Mouse (Mus musculus) heart, embryonic 16.5 days (tissue): ENCODE results near the gene Angptl2. TPM values are rescaled to one million over a fixed set of nuclear protein-coding genes. Genes with fewer than 3 reads are reported as not detected.
A peak's percentile ranks its signal among the peaks of the same experiment; 100 is the strongest.

ENCODE experiments used
- ATAC-seq: fragments of 200-750 bp; cut with Nextera tagmentation; replicated peaks from 2 replicates; pipeline ENCODE4 v1.8.0; 2017; ENCODE audit warnings: moderate number of reproducible peaks; ENCODE audit not compliant: insufficient read depth, low FRiP score; ENCODE audit errors: extremely low read depth
- H3K27ac ChIP-seq: fragments of 300-500 bp; sonication (generic); 2 replicates; pipeline ENCODE4 v1.5.1; 2014; ENCODE audit warnings: mild to moderate bottlenecking, low read length, control low read depth, moderate library complexity
- H3K27me3 ChIP-seq: fragments of 300-500 bp; sonication (generic); 2 replicates; pipeline ENCODE4 v1.6.1; 2014; ENCODE audit warnings: low read length, mixed read lengths; ENCODE audit not compliant: control insufficient read depth, insufficient read depth
- H3K36me3 ChIP-seq: fragments of 300-500 bp; sonication (generic); 2 replicates; pipeline ENCODE4 v1.6.1; 2014; ENCODE audit not compliant: control insufficient read depth, insufficient read depth
- H3K4me1 ChIP-seq: fragments of 300-500 bp; sonication (generic); 2 replicates; pipeline ENCODE4 v1.6.1; 2014; ENCODE audit warnings: low read length, mixed read lengths; ENCODE audit not compliant: control insufficient read depth, insufficient read depth
- H3K4me2 ChIP-seq: fragments of 300-500 bp; sonication (generic); 2 replicates; pipeline ENCODE4 v1.6.1; 2014; ENCODE audit warnings: low read depth, mild to moderate bottlenecking, control low read depth, low read length
- H3K4me3 ChIP-seq: fragments of 300-500 bp; sonication (generic); 2 replicates; pipeline ENCODE4 v1.5.1; 2014; ENCODE audit warnings: mild to moderate bottlenecking, control low read depth, low read length
- H3K9ac ChIP-seq: fragments of 300-500 bp; sonication (generic); 2 replicates; pipeline ENCODE4 v1.6.1; 2014; ENCODE audit warnings: low read length, control low read depth
- H3K9me3 ChIP-seq: fragments of 300-500 bp; sonication (generic); replicated peaks from 2 replicates; pipeline ENCODE4 v1.6.1; 2016; ENCODE audit warnings: low read length; ENCODE audit not compliant: control insufficient read depth
- WGBS: fragments of 180-500 bp; shearing (Covaris S2); extraction: QIAGEN DNeasy Blood & Tissue Kit; methylation state at CpG from one replicate; pipeline ENCODE4 v1.1.7; 2014; 5-methylcytosine and 5-hydroxymethylcytosine counted together
- polyA plus RNA-seq: library from polyadenylated mRNA; unstranded; fragments of >200 nt; fragmentation: Nextera tagmentation; extraction: Ambion mirVana; gene quantifications from 2 replicates; pipeline ENCODE4 v1.2.1, GENCODE M21; 2015

Gene Angptl2
- polyA plus RNA-seq, 1 experiment from 2014 or later: 76.4 TPM

- Histone ChIP-seq H3K4me3 (no peak overlapping the region), H3K4me2 (no peak overlapping the region), H3K9me3 (no peaks in the 10 kb centered on the region), H3K27me3 (no peaks in the 10 kb centered on the region), H3K27ac (no peak overlapping the region), H3K9ac (no peak overlapping the region), H3K4me1 (peaks cover 6% of the 10 kb centered on the region; the same call in 1 of the 2 replicates), H3K36me3 (no peaks in the 10 kb centered on the region)
- no peak for ATAC-seq
- WGBS: 82% methylated on average over 2 of the region's 2 CpGs
Observed at GRCm38 (mm10) chr2:33280525-33280924, 64.7 kb downstream of the Angptl2 start.

- Histone ChIP-seq H3K4me1 (peaks cover 6% of the 10 kb centered on the region; the same call in 1 of the 2 replicates), H3K27ac (no peak overlapping the region), H3K4me2 (no peak overlapping the region), H3K9me3 (no peaks in the 10 kb centered on the region), H3K9ac (no peak overlapping the region), H3K4me3 (no peak overlapping the region), H3K36me3 (no peaks in the 10 kb centered on the region), H3K27me3 (no peaks in the 10 kb centered on the region)
- ATAC-seq: no peak
- 84% methylated on average over 5 of the region's 5 CpGs for WGBS
Observed at GRCm38 (mm10) chr2:33281807-33282206, 65.9 kb downstream of the Angptl2 start.

- peak; percentile 49; the same call in 1 of the 2 replicates for ATAC-seq
- no peaks in the 10 kb centered on the region for H3K36me3 ChIP-seq
- H3K4me3 ChIP-seq: no peak overlapping the region
- H3K4me1 ChIP-seq: peaks cover 6% of the 10 kb centered on the region; the same call in 1 of the 2 replicates
- WGBS: 40% methylated on average over 4 of the region's 4 CpGs
- H3K9ac ChIP-seq: no peak overlapping the region
- peaks cover 5% of the 10 kb centered on the region; the same call in 1 of the 2 replicates for H3K9me3 ChIP-seq
- no peak overlapping the region for H3K4me2 ChIP-seq
- no peaks in the 10 kb centered on the region for H3K27me3 ChIP-seq
- H3K27ac ChIP-seq: peak overlapping the region; percentile 11
Observed at GRCm38 (mm10) chr2:33282877-33283276, 67.0 kb downstream of the Angptl2 start.

- Histone ChIP-seq H3K27me3 (no peaks in the 10 kb centered on the region), H3K4me2 (no peak overlapping the region), H3K9me3 (peaks cover 7% of the 10 kb centered on the region; the same call in 1 of the 2 replicates), H3K27ac (no peak overlapping the region), H3K9ac (no peak overlapping the region), H3K4me1 (peaks cover 6% of the 10 kb centered on the region; the same call in 1 of the 2 replicates), H3K4me3 (no peak overlapping the region), H3K36me3 (no peaks in the 10 kb centered on the region)
- ATAC-seq: no peak
- WGBS: 76% methylated on average over 2 of the region's 2 CpGs
Observed at GRCm38 (mm10) chr2:33283674-33284073, 67.8 kb downstream of the Angptl2 start.

GRCm38 (mm10) chr2:33288837-33289236, 73.0 kb downstream of the Angptl2 start:
- Histone ChIP-seq H3K27ac (no peak overlapping the region), H3K9me3 (peaks cover 7% of the 10 kb centered on the region; the same call in 1 of the 2 replicates), H3K27me3 (no peaks in the 10 kb centered on the region), H3K4me3 (no peak overlapping the region), H3K4me2 (no peak overlapping the region), H3K36me3 (no peaks in the 10 kb centered on the region), H3K4me1 (peaks cover 9% of the 10 kb centered on the region), H3K9ac (no peak overlapping the region)
- ATAC-seq: no peak
- 88% methylated on average over 5 of the region's 5 CpGs for WGBS

- H3K9ac ChIP-seq: no peak overlapping the region
- peaks cover 9% of the 10 kb centered on the region for H3K4me1 ChIP-seq
- H3K36me3 ChIP-seq: no peaks in the 10 kb centered on the region
- peaks cover 7% of the 10 kb centered on the region; the same call in 1 of the 2 replicates for H3K9me3 ChIP-seq
- no peak for ATAC-seq
- no peak overlapping the region for H3K4me3 ChIP-seq
- 70% methylated on average over 8 of the region's 8 CpGs for WGBS
- no peak overlapping the region for H3K4me2 ChIP-seq
- H3K27me3 ChIP-seq: no peaks in the 10 kb centered on the region
- H3K27ac ChIP-seq: no peak overlapping the region
Observed at GRCm38 (mm10) chr2:33290491-33290890, 74.6 kb downstream of the Angptl2 start.

GRCm38 (mm10) chr2:33292057-33292456, 76.2 kb downstream of the Angptl2 start:
- no peak overlapping the region for H3K27ac ChIP-seq
- H3K9ac ChIP-seq: no peak overlapping the region
- 72% methylated on average over 2 of the region's 2 CpGs for WGBS
- no peaks in the 10 kb centered on the region for H3K27me3 ChIP-seq
- no peak overlapping the region for H3K4me2 ChIP-seq
- ATAC-seq: no peak
- H3K36me3 ChIP-seq: no peaks in the 10 kb centered on the region
- H3K4me1 ChIP-seq: peaks cover 9% of the 10 kb centered on the region
- peaks cover 11% of the 10 kb centered on the region; the same call in 1 of the 2 replicates for H3K9me3 ChIP-seq
- H3K4me3 ChIP-seq: no peak overlapping the region

GRCm38 (mm10) chr2:33295115-33295514, 79.2 kb downstream of the Angptl2 start:
- no peak for ATAC-seq
- H3K4me2 ChIP-seq: no peak overlapping the region
- H3K9me3 ChIP-seq: 0 out of 2 replicates have a peak, but pooled peaks cover 4% of the 10 kb centered on the region
- H3K27ac ChIP-seq: no peak overlapping the region
- no peaks in the 10 kb centered on the region for H3K36me3 ChIP-seq
- peaks cover 9% of the 10 kb centered on the region for H3K4me1 ChIP-seq
- 81% methylated on average over 5 of the region's 5 CpGs for WGBS
- H3K9ac ChIP-seq: no peak overlapping the region
- no peaks in the 10 kb centered on the region for H3K27me3 ChIP-seq
- H3K4me3 ChIP-seq: no peak overlapping the region
